Mouse (Mus musculus): Measurements from ENCODE around the gene Efcab7.
A peak's percentile ranks its signal among the peaks of the same experiment; 100 is the strongest.

Gene Efcab7

DNA sequence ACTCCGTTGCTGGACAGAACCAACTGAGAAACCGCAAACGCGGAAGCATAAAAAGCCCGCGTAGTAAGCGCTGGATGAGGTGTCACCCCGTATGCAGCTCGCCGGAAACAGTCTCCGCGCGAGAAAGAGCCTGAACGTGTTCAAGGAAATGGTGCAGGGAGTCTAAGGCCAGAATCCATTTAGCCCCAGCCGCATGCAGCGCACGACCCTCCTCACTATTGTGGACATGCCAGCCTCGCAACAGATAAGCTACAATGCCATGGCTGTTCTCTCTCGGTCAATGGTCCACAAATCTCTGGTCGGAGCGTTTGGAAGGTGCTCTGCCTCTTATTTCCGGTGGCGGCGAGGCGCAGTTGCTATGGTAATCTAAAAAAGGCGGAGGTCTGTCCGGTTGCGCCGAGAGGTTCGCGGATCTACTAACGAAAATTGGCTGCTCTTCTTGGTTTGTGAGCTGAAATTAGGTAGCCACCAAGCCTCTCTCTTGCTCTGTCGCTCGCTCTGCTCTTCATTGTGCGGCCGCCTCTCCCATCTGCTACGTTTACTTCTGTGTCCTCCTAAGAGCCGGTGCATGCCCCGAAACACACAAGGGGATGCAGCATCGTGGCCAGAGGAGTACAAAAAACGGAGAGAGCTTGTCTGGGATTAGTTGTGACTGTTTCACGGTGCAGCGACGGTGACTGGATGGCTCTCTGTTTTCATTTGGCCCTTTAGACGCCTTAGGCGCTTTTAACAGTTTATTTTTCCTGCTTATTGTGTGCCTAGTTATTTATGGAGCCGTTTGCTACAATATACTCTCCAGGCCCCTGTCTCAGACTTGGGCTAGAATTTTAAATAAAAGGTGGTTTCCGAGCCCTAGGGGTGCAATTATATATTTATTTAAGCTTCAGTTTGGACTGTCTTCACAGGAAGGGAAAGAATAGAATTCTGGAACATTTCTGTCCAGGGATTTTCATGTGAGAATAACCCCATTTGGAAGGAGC, at the start of gene Efcab7:
Efcab7 (plus strand) TSS at position 105 of the 980 bp plus-strand sequence.
- peak; percentile 82 for DNase-seq (ENCODE audit: low spot score)

DNA sequence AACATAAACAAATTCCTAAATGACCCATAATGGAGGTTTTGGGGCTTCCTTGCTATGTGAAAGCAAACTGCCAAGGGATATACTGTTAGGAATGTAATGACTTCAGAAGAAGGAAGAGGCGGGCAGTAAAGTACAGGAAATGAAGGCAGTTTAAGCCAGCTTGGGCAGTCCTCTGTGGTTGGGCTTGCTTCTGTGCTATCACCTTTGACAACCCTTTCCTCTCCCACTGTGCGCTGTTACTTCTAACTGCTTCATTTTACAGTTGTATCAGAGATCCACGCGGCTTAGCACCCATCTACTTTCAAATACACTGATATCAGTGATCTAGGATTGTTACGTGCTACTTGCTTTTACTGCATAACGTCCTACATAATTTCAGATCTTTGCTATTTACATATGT, 36.6 kb upstream of the Efcab7 start:
- no peak for DNase-seq (ENCODE audit: low spot score)

DNA sequence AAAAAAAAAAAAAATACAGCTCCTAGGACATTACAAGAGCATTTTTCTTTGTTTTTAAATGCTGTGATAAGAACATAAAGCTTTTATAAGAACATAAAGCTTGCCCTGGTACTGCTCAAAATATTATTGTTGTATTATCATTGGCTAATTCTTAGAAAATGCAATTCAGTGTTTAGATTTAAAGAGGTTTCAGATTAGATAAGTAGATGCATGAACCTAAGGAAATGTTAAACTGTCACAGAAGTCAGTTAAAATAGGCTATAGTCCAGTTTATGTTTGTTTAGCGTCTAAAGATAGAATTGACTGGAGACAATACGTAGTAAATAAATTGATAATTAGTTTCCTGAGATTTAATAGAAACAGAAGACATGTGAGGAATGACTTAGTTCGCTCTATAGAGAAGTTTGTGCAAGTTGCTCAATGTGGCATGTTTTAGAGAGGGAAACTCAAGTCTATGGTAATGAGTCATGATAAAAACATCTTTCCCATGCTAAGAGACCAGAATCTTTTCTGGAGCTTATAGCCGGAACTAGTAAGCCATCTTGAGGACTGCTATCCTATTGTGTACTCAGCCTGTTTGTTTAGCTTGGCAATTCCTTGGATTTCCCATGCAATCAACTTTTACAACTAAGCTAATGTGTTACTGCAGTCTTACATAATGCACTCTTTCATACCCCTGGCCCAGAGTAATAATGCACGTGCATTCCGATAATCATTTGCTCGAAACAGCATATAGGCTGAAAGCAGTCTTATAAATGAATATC, 12.1 kb upstream of the Efcab7 start:
- no peak for DNase-seq (ENCODE audit: low spot score)

DNA sequence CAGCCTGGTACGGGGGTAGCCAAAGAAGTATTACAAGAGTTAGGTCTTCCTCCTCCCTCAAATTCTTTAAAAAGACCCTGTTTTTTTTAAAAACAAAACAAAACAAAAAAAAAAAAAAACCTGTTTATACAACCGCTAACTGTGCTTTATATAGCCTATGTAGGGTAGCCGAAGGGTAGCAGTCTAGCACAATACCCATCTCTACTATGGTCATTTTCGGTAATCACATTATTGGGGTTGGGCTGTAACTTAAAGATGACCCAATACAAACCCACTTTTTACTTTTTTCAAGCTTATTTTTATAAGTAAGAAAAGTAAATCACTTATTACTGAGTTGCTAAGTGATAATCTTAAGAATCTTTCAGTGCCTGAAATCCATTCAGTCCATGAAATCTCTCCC, 661 bp upstream of the Efcab7 start:
- DNase-seq (ENCODE audit: low spot score) = no peak

DNA sequence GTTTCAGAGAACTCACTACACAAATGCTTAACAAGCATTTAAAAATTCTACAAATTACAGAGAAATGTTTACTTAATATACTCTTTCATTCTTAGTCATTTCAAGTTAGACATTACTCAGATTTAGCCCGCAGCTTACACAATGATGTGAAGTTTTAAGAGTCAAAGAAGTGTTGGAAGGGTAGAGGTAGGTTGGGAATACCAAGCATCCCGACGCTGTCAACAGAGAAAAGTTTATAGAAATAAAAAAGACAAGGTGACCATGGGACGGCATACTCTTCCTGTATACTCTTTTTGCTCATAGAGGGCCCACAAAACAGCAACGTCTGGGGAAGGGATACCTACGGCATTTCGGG, 282 bp upstream of the Efcab7 start:
- DNase-seq (ENCODE audit: low spot score) = no peak

DNA sequence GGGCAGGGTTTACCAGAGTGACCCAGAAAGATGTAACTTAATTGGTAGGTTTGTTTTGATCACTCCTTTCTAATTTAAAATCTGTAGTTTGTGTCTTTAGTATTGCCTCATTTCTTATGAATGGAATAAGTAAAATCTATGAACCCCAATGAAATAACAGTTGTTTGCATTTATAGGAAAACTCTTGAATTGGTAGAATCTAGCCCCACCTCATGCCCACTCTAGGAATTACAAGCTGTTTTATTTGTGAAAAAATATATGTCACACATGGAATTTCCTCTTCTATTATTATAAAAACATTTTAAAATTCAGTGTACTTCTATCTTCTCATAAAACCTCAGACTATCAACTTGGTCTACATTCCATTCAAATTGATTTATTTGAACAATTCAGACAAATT, 52.9 kb downstream of the Efcab7 start:
- DNase-seq (ENCODE audit: low spot score) = peak; percentile 7

DNA sequence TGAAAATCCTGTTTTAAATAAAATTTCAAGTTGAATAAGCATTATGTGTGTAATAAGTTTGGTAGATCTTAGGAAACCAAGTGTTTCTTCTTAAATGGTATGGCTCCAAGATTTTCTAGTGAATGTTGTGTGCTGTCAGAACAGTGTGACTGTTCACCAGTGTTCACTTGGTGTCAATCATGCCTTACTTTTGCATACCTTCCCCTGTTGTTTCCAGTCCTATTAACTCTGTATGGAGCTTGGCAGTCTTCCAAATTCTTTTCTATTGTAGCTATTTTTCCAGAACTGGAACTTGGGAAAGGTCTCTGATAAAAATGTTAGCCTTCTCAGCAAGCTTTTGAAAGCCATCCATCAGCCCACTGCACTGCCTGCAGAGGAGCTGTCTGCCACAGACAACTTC, 53.4 kb downstream of the Efcab7 start:
- no peak for DNase-seq (ENCODE audit: low spot score)

DNA sequence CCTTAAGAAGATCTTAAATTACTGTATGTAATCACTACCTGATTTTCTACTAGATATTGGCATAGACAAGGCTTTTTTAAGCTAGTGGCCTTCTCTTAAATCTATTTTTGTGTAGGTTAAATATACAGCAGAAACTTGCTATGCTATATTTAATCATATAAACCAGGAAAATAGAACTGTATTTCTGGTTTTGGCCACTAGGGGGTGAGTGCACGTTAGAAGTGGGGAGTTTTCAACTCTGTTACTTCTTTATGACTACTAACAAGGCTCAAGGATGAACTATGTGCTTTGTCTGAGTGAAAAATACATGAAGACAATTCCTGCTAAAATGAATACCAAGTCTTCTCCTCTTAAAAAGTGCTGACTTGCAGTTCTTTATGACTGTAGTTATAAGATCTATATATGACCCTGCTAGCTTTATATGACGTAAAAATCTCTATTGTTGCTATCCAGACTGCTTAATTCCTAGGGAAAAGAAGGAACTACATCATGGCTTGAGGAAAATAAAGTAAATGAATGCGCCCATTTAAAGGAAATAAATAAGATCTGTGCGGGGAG, 85.0 kb downstream of the Efcab7 start:
- DNase-seq (ENCODE audit: low spot score) = no peak

DNA sequence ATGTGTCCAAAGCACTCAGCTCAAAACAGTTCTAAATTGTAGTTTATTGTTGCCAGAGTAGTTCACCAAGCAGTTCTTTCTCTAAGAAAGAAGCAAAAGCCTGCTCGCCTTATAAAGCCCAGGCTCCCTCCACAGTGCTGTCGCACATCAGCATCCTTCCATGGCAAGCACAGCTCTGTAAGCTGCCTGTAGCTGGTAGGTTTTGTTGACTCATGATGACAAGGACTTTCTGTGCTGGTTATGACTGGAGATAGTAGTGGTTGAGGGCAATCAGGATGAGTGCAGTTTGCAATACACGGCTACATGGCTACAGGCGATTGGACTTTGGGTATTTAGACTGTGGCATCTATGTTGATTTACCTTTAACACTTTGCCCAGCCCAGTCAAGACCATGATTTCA, 97.4 kb downstream of the Efcab7 start:
- DNase-seq (ENCODE audit: low spot score) = no peak

DNA sequence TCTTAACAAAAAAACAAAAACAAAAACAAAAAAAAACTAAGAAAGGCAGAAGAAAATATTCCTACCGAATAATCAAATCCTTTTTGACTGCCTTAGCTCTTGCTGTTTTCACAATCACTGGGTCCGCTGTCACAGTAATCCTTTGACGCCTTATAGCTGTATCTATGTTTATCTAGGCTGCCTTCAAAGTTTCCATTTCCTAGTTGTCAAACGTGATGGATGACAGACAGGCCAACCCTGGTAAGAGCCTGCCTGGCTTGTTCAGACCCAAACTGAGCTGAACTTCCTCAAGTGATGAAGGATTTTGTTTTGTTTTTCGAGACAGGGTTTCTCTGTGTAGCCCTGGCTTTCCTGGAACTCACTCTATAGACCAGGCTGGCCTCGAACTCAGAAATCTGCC, 99.5 kb downstream of the Efcab7 start:
- DNase-seq (ENCODE audit: low spot score) = no peak

DNA sequence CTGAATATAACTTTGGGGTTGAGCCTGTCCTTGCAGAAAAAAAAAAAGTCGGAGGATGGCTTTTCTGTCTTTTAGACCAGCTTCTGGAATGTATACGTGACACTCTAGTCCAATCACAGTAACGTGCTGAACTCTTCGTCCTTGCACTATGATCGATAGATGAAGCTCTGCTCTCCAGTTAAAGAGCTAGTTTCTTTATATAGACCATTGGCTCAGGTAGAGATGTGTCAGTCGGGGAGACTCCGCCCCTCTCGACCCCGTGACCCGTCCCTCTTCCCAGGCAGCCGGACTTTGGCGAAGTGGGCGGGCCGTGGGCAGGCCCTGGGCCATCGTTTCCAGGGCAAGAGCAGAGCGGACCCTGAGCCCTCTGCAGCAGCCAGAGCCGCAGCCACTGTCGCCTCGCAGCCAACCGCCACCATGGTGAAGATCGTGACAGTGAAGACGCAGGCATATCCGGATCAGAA, 100.2 kb downstream of the Efcab7 start, which contains the start of gene Pgm1:
Pgm1 (plus strand) TSS at position 266 of the 464 bp plus-strand sequence.
- peak; percentile 70 for DNase-seq (ENCODE audit: low spot score)

DNA sequence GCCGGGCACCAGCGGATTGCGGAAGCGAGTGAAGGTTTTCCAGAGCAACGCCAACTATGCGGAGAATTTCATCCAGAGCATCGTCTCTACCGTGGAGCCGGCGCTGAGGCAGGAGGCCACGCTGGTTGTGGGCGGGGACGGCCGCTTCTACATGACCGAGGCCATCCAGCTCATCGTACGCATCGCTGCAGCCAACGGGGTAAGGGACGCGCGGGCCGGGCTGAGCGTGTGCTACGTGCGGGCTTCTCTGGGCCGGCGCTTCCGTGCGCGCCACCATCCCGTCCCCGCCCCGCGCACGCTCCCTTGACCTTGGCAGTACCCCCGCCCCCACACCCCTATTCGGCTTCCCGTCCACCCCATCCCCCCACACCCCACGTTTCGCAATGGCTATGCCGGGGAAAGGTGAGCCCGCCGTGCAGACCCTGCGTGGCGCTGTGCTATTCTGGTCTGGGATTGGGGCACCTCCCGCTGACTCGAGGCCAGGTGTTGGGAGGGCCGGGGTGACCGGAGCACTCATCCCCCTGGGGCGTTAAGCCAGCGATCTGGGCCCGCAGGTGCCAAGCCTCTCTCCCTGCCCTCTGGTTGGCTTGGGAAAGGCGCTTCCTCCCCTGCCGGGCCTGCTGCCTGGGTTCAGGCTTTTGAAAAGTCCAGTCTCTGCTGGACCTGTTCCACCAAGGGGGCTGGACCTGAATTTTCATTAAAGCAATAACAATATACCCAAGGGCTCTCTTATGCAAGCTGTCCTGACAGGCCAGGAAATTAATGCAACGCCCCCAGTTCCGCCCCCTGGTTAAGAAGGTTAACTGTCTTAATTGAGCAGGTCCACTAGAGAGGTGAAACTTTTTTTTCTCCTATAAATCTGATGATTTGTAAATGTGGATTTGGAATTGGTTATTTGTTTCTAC, 100.9 kb downstream of the Efcab7 start, which contains the start of gene Itgb3bp:
Itgb3bp (minus strand) TSS at position 201 of the 905 bp plus-strand sequence.
- peak; percentile 63 for DNase-seq (ENCODE audit: low spot score)

DNA sequence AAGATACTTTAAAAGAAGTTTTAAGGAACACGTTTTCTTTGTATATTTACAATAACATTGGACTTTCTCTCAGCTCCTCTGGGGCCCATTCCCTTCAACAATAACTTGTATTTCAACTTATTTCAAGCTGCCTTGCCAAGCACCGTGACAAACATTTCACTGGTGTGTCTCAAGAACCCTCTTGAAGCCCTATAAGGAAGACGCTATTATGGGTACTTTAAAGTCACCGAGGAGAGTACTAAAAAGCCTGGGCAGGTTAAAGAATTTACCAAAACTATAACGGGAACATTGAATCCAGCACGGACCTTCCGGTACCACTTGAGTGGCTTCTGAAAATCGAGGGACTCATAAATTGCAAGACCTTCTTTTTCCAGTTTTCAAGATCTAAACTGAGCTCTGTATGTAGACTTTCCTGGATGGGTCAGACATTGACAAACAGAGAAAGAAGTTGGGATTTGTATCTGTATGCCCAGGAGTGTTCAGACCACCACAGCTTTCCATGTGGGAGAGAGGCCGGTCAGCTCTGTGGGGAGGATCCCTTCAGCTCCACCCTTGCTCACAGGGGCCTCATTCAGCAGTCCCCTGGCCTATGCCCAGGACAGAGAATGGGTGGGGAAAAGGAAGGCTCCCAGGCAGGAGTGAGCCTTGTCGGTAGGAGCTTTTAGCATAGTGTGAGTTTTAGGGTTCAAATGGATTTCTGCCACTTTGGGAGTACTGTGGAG, 101.7 kb downstream of the Efcab7 start:
- no peak for DNase-seq (ENCODE audit: low spot score)

DNA sequence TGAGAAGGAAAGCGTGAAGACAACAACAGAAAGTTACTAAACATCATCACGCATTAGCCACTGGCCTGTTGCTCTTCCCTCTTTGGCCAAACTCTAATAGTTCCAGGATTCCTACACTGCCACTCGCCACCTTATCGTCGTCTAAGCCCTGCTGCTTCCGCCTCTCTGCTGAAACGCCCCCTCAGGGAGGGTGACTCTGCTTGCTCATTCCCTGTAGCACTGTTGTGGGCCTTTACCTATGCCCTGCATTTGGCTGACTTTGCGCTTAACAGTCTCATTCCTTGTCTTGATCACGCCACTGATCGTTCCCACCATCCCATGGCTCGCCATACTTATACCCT, 102.2 kb downstream of the Efcab7 start:
- DNase-seq (ENCODE audit: low spot score) = no peak

DNA sequence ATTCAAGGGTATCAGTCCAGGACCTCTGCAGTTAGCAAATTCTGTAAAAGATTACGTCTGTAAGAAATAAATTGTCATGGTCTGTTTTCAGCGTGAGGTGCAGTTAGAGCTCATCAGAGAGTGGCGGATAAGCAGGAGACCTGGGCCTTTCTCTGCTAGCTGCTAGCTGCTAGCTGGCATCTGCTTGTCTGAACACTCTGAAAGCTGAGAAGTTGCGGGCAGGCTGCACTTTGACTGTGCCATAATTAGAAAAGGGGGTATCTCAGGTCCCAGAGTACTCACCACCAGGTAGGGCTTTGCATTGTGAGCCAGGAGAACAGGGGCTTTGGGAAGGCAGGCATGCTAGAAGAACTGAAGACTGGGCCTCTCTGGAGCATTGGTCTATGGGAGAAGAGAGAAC, 102.8 kb downstream of the Efcab7 start:
- no peak for DNase-seq (ENCODE audit: low spot score)

DNA sequence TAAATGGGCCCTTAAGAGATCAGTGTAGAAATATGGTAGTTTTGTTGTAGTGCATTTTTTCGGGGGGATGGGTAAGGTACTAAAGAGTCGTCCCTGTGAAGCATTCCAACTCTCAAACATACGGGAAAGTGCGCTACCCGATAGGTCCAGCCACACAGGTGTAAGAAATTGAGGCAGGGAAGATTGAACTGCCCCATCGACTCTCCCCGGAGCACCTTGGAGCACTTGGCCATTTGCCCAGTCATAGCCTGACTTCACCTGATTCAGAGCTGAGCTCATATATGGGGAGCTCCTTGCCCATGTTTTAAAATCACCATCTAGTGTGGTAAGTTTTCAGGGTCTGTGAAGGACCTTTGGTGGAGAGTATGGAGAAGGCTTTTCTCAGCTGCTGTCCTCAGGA, 105.9 kb downstream of the Efcab7 start:
- DNase-seq (ENCODE audit: low spot score) = no peak

DNA sequence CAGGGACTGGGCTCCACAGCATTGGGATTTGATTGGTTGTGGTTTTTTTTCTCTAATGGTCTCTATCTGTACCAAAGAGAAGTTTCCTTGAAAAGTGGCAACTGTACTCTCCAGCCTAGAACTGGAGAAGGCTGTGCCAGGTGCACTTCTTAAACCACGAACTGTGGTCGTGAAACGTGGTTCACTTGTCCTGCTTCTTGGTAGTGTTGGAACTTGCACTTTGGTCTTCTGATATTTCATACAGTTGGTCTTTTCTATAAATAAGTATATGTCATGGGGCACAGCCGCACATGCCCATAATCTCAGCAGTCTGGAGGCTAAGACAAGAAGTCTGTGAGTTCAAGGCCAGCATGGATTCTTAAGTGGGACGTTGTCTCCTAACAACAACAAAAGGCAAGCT, 107.3 kb downstream of the Efcab7 start:
- no peak for DNase-seq (ENCODE audit: low spot score)

DNA sequence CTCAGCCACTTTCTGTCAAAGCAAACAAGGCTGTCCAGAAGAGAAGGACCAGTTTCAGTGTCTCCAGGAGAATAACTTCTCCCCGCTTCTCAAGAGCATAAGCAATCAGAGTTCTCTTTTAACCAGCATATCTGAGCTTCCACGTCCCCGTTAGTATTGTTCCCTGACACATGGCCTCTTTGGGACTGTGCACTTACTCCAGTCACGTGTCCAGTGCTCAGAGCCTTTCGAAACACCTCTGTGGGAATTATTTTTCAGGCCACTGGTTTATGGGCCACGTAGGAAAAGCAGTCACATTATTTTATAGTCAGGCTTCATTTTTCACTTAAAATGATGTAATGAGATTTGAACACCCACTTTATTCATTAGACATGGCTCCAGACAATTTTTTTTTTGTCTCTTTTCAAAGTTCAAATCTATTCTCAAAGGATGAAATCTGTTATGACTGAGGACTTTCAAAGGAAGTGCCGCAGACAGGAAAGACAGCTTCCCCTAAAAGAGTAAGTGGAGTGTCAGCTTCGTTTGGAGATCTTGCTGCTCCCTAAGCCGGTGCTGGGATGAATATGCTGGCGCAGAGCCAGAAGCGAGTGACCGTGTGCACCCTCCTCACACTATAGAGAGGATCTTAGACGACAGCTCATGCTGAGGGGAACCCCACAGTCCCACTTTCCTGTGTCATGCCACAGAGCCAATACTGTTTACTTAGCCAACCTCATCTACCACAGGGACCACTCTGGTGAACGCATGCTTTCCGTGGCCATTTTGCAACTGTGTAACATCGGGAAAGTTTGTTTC, 110.9 kb downstream of the Efcab7 start:
- no peak for DNase-seq (ENCODE audit: low spot score)

DNA sequence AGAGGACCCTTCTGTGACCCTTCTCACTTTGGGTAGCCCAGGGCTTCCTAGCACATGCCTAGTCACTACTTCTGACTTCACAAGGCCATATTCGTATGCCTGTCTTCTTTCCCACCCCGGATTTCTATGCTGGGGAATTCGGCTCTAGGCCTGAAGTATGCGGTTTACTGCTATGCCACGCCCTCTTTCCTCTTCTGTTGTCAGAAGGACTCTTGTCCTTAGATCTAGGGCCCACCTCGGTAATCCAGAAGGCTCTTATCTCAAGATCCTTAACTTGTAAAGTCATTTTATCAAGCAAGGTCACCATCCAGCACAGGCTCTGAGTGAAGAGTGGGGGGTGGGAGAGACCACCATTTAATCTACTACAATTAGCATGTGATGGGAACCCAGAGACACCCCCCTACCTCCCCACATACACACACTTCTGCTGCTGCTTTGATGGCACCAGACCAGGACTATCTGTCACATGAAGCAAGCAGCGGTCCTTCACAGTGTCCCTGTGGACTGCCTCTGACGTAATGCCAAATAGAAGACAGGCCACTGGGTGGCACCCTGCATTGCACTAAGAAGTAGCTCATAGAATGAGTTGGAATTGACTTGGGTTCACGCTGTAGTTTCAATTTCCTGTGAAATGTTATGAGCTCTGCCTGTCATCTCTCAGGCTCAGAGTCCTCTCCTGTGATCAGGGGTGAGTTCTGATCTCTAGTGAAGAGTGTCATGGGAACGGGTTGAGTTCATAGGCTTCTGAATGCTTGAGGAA, 112.8 kb downstream of the Efcab7 start:
- DNase-seq (ENCODE audit: low spot score) = no peak
